In genomic region chr5:110839678-110840365, GRCm38 (mm10) we compare ENCODE assay signal across 8 mouse cellular contexts. TPM values are rescaled to one million over a fixed set of nuclear protein-coding genes. Genes with fewer than 3 reads are reported as not detected.
DNase-seq lines count a peak whose midpoint lies in the region; ATAC-seq lines count a peak whose summit lies in the region.

Gene Hscb (minus strand): TSS chr5:110839777.
Gene Chek2 (plus strand): TSS chr5:110839979.

- H3K27me3 ChIP-seq in hindbrain, embryonic 14.5 days (ENCODE audit: control insufficient read depth, insufficient read depth, low read length), result no peaks in the 10 kb centered on the region

- peak; percentile 100 for DNase-seq in R1 (ENCODE audit: low read depth, low spot score)
- DNase-seq in cerebellum, postnatal 25 days, result peak; percentile 99
- DNase-seq in frontal cortex, postnatal 25 days (ENCODE audit: low spot score in 2 of 2), result peak; percentile 96 to 98
- DNase-seq in hindbrain, embryonic 14.5 days (ENCODE audit: low spot score), result peak; percentile 96
- peak; percentile 97 to 98 for DNase-seq in layer of hippocampus, postnatal 36 days
- DNase-seq in lung, postnatal 36 days, result peak; percentile 99
- DNase-seq in retina, postnatal 1 day, result peak; percentile 99
- peak; percentile 93 to 96 for DNase-seq in urinary bladder, adult 18-20 months (ENCODE audit: low spot score in 2 of 2)

- ATAC-seq in hindbrain, embryonic 14.5 days (ENCODE audit: low FRiP score), result peak; percentile 99

- peak within 1 kb of the TSS; percentile 65 for H3K27ac ChIP-seq in hindbrain, embryonic 14.5 days

- peak within 1 kb of the TSS; percentile 69 for H3K9ac ChIP-seq in hindbrain, embryonic 14.5 days

- WGBS in hindbrain, embryonic 14.5 days, result under 1% methylated on average over 41 of the region's 41 CpGs

- peak within 1 kb of the TSS; percentile 68 for H3K4me3 ChIP-seq in hindbrain, embryonic 14.5 days (replicated peaks; ENCODE audit: low read length)

- H3K36me3 ChIP-seq in hindbrain, embryonic 14.5 days (replicated peaks; ENCODE audit: control insufficient read depth, insufficient read depth), result no peaks in the 10 kb centered on the region

- H3K4me1 ChIP-seq in hindbrain, embryonic 14.5 days (replicated peaks; ENCODE audit: control insufficient read depth, insufficient read depth, low read length), result peaks cover 6% of the 10 kb centered on the region; the same call in 1 of the 2 replicates

- no peaks in the 10 kb centered on the region for H3K9me3 ChIP-seq in hindbrain, embryonic 14.5 days (ENCODE audit: control insufficient read depth, low read length)

- H3K4me2 ChIP-seq in hindbrain, embryonic 14.5 days (replicated peaks), result peak within 1 kb of the TSS; percentile 76

RNA-seq across cellular contexts. Expression of gene Hscb, which starts in this region (rescaled TPM):
- polyA plus RNA-seq in hindbrain, embryonic 14.5 days (2014; fragmentation: Nextera tagmentation; extraction: Ambion mirVana), result 7.8 and 10.3 TPM in 2 replicates
- total RNA-seq in layer of hippocampus, postnatal 36 days (2021), result 10 to 100 TPM; 11.7 to 16.2 TPM

RNA-seq across cellular contexts. Expression of gene Chek2, which starts in this region (rescaled TPM):
- 5.4 and 5.9 TPM in 2 replicates for polyA plus RNA-seq in hindbrain, embryonic 14.5 days (2014; fragmentation: Nextera tagmentation; extraction: Ambion mirVana)
- total RNA-seq in layer of hippocampus, postnatal 36 days (2021), result 1 to 10 TPM; 1.8 to 2.5 TPM

Comparison
In these comparisons a context has a peak if more than half of its experiments do, and no peak if none do; other contexts are left out.
1. Peak in every context shown above with its lines: DNase-seq, ATAC-seq, H3K4me3 ChIP-seq and H3K27ac ChIP-seq.